Mouse (Mus musculus) MEL (cell line): ENCODE measurements at regions not wholly inside any gene's neighbourhood (a gene's known extent, or its start where the extent isn't known, plus 50 kb on each side); places are given as distances from the start of the nearest gene placed in this dataset.

Experiments
- DNase-seq: peaks from one replicate; pipeline ENCODE4 v3.0.0; 2011; ENCODE audit warnings: low read depth, low spot score
- H3K27ac ChIP-seq: 2 replicates; pipeline ENCODE4 v1.5.1; 2012; ENCODE audit warnings: low read depth, mild to moderate bottlenecking, control low read depth, low read length, moderate library complexity; ENCODE audit not compliant: control insufficient read depth
- H3K27me3 ChIP-seq, 2 experiments: fragments of 150-350 bp in 1 of 2; sonication (generic) in 1 of 2; 2 replicates each; pipeline ENCODE4 v1.6.1; 2012; ENCODE audit warnings: low read length in 2 of 2, mild to moderate bottlenecking in 2 of 2, improper control_type of control experiment in 1 of 2, moderate library complexity in 1 of 2; ENCODE audit not compliant: insufficient read depth in 2 of 2, control insufficient read depth in 1 of 2
- H3K36me3 ChIP-seq, 2 experiments: 2 replicates each; pipeline ENCODE4 v1.6.1; 2012 to 2014; ENCODE audit warnings: low read length in 2 of 2, improper control_type of control experiment in 1 of 2, inconsistent platforms in 1 of 2, mild to moderate bottlenecking in 1 of 2; ENCODE audit not compliant: insufficient read depth in 2 of 2, control insufficient read depth in 1 of 2
- H3K4me1 ChIP-seq, 2 experiments: fragments of 150-350 bp in 1 of 2; sonication (generic) in 1 of 2; 2 replicates each; pipeline ENCODE4 v1.6.1; 2012; ENCODE audit warnings: low read length in 2 of 2, improper control_type of control experiment in 1 of 2, mild to moderate bottlenecking in 1 of 2; ENCODE audit not compliant: insufficient read depth in 2 of 2, control insufficient read depth in 1 of 2
- H3K4me3 ChIP-seq, 2 experiments: fragments of 150-350 bp in 1 of 2; sonication (generic) in 1 of 2; 2 replicates each; pipeline ENCODE4 v1.5.1; 2012; ENCODE audit warnings: low read depth in 2 of 2, low read length in 2 of 2, mild to moderate bottlenecking in 2 of 2, moderate library complexity in 2 of 2, control low read depth in 1 of 2, improper control_type of control experiment in 1 of 2; ENCODE audit not compliant: control insufficient read depth in 1 of 2, insufficient read depth in 1 of 2
- H3K79me2 ChIP-seq: 2 replicates; pipeline ENCODE4 v1.6.1; 2012; ENCODE audit warnings: mild to moderate bottlenecking, low read length, moderate library complexity; ENCODE audit not compliant: control insufficient read depth, poor library complexity, insufficient read depth
- H3K9ac ChIP-seq: 2 replicates; pipeline ENCODE4 v1.6.1; 2012; ENCODE audit warnings: low read depth, mild to moderate bottlenecking, control low read depth, low read length, moderate library complexity; ENCODE audit not compliant: control insufficient read depth, poor library complexity, severe bottlenecking
- H3K9me3 ChIP-seq: fragments of 150-350 bp; sonication (generic); replicated peaks from 2 replicates; pipeline ENCODE4 v1.6.1; 2012; ENCODE audit warnings: mild to moderate bottlenecking, low read length, improper control_type of control experiment, moderate library complexity; ENCODE audit not compliant: insufficient read depth
- CHD1 ChIP-seq: IDR thresholded peaks from 2 replicates; pipeline ENCODE4 v1.6.1; 2012; ENCODE audit warnings: low read depth, mild to moderate bottlenecking, inconsistent platforms, low read length, improper control_type of control experiment
- CHD2 ChIP-seq: IDR thresholded peaks from 2 replicates; pipeline ENCODE4 v1.6.1; 2011; ENCODE audit warnings: low read length, improper control_type of control experiment
- E2F4 ChIP-seq: IDR thresholded peaks from 2 replicates; pipeline ENCODE4 v1.6.1; 2011; ENCODE audit warnings: low read depth, low read length, improper control_type of control experiment, borderline replicate concordance
- ELF1 ChIP-seq: IDR thresholded peaks from 2 replicates; pipeline ENCODE4 v1.6.1; 2014; ENCODE audit warnings: low read depth, mild to moderate bottlenecking, inconsistent platforms, low read length, improper control_type of control experiment, moderate library complexity
- EP300 ChIP-seq, 2 experiments: IDR thresholded peaks; 2 replicates each; pipeline ENCODE4 v1.6.1; 2011; ENCODE audit warnings: improper control_type of control experiment in 2 of 2, low read length in 2 of 2, low read depth in 1 of 2, mild to moderate bottlenecking in 1 of 2
- ETS1 ChIP-seq: IDR thresholded peaks from 2 replicates; pipeline ENCODE4 v1.6.1; 2012; ENCODE audit warnings: low read depth, mild to moderate bottlenecking, inconsistent platforms, low read length, improper control_type of control experiment, moderate library complexity
- KAT2A ChIP-seq: conservative IDR thresholded peaks from 2 replicates; pipeline ENCODE4 v1.6.1; 2012; ENCODE audit warnings: low read depth, low read length, improper control_type of control experiment, inconsistent platforms
- MAFK ChIP-seq: IDR thresholded peaks from 2 replicates; pipeline ENCODE4 v1.6.1; 2011; ENCODE audit warnings: low read depth, mild to moderate bottlenecking, low read length, improper control_type of control experiment, borderline replicate concordance
- MAX ChIP-seq: IDR thresholded peaks from 2 replicates; pipeline ENCODE4 v1.6.1; 2011; ENCODE audit warnings: low read length, improper control_type of control experiment
- MAZ ChIP-seq: IDR thresholded peaks from 2 replicates; pipeline ENCODE4 v1.6.1; 2012; ENCODE audit warnings: low read depth, mild to moderate bottlenecking, inconsistent platforms, low read length, improper control_type of control experiment
- NRF1 ChIP-seq: IDR thresholded peaks from 2 replicates; pipeline ENCODE4 v1.6.1; 2014; ENCODE audit warnings: low read depth, mild to moderate bottlenecking, inconsistent platforms, low read length, improper control_type of control experiment, moderate library complexity; ENCODE audit not compliant: poor library complexity, insufficient read depth, severe bottlenecking
- POLR2A ChIP-seq, 2 experiments: IDR thresholded peaks; 2 replicates each; pipeline ENCODE4 v1.6.1; 2011 to 2012; ENCODE audit warnings: low read length in 2 of 2, mild to moderate bottlenecking in 2 of 2, control low read depth in 1 of 2, improper control_type of control experiment in 1 of 2, low read depth in 1 of 2, moderate library complexity in 1 of 2; ENCODE audit not compliant: control insufficient read depth in 1 of 2, insufficient read depth in 1 of 2, poor library complexity in 1 of 2
- POLR2AphosphoS5 ChIP-seq: IDR thresholded peaks from 2 replicates; pipeline ENCODE4 v1.6.1; 2012; ENCODE audit warnings: low read depth, borderline replicate concordance, mild to moderate bottlenecking, inconsistent platforms, low read length, moderate library complexity, mixed read lengths
- RCOR1 ChIP-seq: IDR thresholded peaks from 2 replicates; pipeline ENCODE4 v1.6.1; 2012; ENCODE audit warnings: low read depth, mild to moderate bottlenecking, inconsistent platforms, low read length, improper control_type of control experiment
- SMC3 ChIP-seq: IDR thresholded peaks from 2 replicates; pipeline ENCODE4 v1.6.1; 2011; ENCODE audit warnings: low read depth, low read length, improper control_type of control experiment
- TAL1 ChIP-seq: IDR thresholded peaks from 2 replicates; pipeline ENCODE4 v1.6.1; 2012; ENCODE audit warnings: mild to moderate bottlenecking, inconsistent platforms, low read length, moderate library complexity, mixed read lengths
- TCF12 ChIP-seq: IDR thresholded peaks from 2 replicates; pipeline ENCODE4 v1.6.1; 2014; ENCODE audit warnings: low read depth, mild to moderate bottlenecking, inconsistent platforms, low read length, improper control_type of control experiment, moderate library complexity
- UBTF ChIP-seq: IDR thresholded peaks from 2 replicates; pipeline ENCODE4 v1.6.1; 2012; ENCODE audit warnings: low read depth, mild to moderate bottlenecking, inconsistent platforms, low read length, improper control_type of control experiment, moderate library complexity, borderline replicate concordance; ENCODE audit not compliant: insufficient read depth
- ZC3H11A ChIP-seq: IDR thresholded peaks from 2 replicates; pipeline ENCODE4 v1.6.1; 2012; ENCODE audit warnings: low read depth, mild to moderate bottlenecking, inconsistent platforms, low read length, improper control_type of control experiment
- ZMIZ1 ChIP-seq: IDR thresholded peaks from 2 replicates; pipeline ENCODE4 v1.6.1; 2012; ENCODE audit warnings: low read depth, mild to moderate bottlenecking, inconsistent platforms, low read length, improper control_type of control experiment, moderate library complexity

DNA sequence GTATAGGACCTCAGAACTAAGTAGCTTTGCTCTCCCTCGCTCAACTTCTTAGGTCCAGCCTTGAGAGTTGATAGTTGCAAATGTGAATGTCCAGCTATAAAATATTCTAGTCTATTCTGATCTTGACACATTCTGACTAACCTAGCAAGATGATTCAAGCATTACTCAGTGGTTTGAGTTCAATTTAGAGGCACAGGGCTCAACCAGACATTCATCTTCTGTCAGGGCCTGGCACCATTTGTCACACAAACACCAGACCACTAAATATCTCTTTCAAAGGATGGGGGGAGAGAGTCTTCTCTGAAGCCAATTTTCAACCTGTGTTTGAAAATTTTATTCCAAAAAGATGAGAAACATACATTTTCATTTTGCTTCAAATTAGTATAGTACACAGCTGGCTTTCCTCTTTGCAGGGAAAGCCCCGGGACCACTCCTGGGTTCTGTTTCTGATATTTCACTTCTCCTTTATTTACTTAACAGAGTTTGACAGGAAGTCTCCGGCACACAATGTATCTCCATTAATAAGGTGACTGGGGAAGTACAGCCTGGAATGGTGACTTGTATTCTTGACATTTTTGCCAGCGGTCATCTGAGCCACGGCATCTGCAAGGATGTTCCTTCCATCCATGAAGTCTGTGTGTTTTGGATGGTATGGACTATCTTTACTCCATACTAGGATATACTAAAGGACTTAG lies 503.6 kb upstream of the Gm765 start:
- Histone ChIP-seq H3K36me3 (no peaks in the 10 kb centered on the region), H3K4me3 (no peak overlapping the region), H3K9me3 (no peaks in the 10 kb centered on the region), H3K4me1 (peaks cover 0 to 4% of the 10 kb centered on the region in 2 experiments; a peak in 1 of 4 replicates), H3K27ac (no peak overlapping the region), H3K79me2 (no peaks in the 10 kb centered on the region), H3K27me3 (no peaks in the 10 kb centered on the region; a peak in 2 of 4 replicates), H3K9ac (no peak overlapping the region)
- no peak for DNase-seq
- no peak for TF ChIP-seq TCF12
- no peak for TF ChIP-seq NRF1
- no peak for TF ChIP-seq RCOR1
- TF ChIP-seq POLR2A (IDR thresholded peaks at IDR 0.05; ENCODE audit: control insufficient read depth in 1 of 2, insufficient read depth in 1 of 2, low read depth in 1 of 2, low read length in 2 of 2, poor library complexity in 1 of 2) = no peak
- TF ChIP-seq UBTF = no peak
- TF ChIP-seq ETS1 = no peak
- TF ChIP-seq ZMIZ1 = no peak
- TF ChIP-seq MAX = no peak
- no peak for TF ChIP-seq ELF1
- TF ChIP-seq CHD1 = no peak
- TF ChIP-seq CHD2 = no peak
- TF ChIP-seq ZC3H11A = no peak
- TF ChIP-seq EP300 (IDR thresholded peaks at IDR 0.05; ENCODE audit: low read depth in 1 of 2, low read length in 2 of 2) = no peak
- TF ChIP-seq TAL1 = no peak
- no peak for TF ChIP-seq SMC3
- TF ChIP-seq KAT2A = no peak
- no peak for TF ChIP-seq E2F4
- no peak for TF ChIP-seq POLR2AphosphoS5
- TF ChIP-seq MAFK = no peak
- TF ChIP-seq MAZ = no peak

GRCm38 (mm10) chr6:98843598-98843997 lies 501.0 kb upstream of the Gm765 start:
- no peaks in the 10 kb centered on the region for H3K79me2 ChIP-seq
- no peaks in the 10 kb centered on the region for H3K9me3 ChIP-seq
- no peak overlapping the region for H3K27ac ChIP-seq
- no peaks in the 10 kb centered on the region; a peak in 1 of 4 replicates for H3K27me3 ChIP-seq
- no peaks in the 10 kb centered on the region for H3K36me3 ChIP-seq
- peak; percentile 29 for DNase-seq
- no peak overlapping the region for H3K4me3 ChIP-seq
- H3K4me1 ChIP-seq = peaks cover 0 to 4% of the 10 kb centered on the region in 2 experiments; a peak in 1 of 4 replicates
- H3K9ac ChIP-seq = no peak overlapping the region
- TF ChIP-seq ETS1 (peak; percentile 43; the same call in 1 of the 2 replicates), RCOR1 (no peak)
- TF ChIP-seq, all 39 proteins: peak for 1
